Mouse (Mus musculus) forebrain, embryonic 16.5 days (tissue): ENCODE measurements around the gene Sumf2. TPM values are rescaled to one million over a fixed set of nuclear protein-coding genes. Genes with fewer than 3 reads are reported as not detected.

Source experiments
- ATAC-seq: fragments of 200-750 bp; cut with Nextera tagmentation; 2 replicates; pipeline ENCODE4 v1.8.0; 2017; ENCODE audit warnings: mild to moderate bottlenecking, moderate library complexity
- H3K27ac ChIP-seq: fragments of 300-500 bp; sonication (generic); 2 replicates; pipeline ENCODE4 v1.5.1; 2014; ENCODE audit warnings: low read length, control low read depth
- H3K27me3 ChIP-seq: fragments of 300-500 bp; sonication (generic); replicated peaks from 2 replicates; pipeline ENCODE4 v1.6.1; 2014; ENCODE audit warnings: low read length; ENCODE audit not compliant: control insufficient read depth, insufficient read depth
- H3K36me3 ChIP-seq: fragments of 300-500 bp; sonication (generic); 2 replicates; pipeline ENCODE4 v1.6.1; 2014; ENCODE audit not compliant: control insufficient read depth, insufficient read depth
- H3K4me1 ChIP-seq: fragments of 300-500 bp; sonication (generic); replicated peaks from 2 replicates; pipeline ENCODE4 v1.6.1; 2014; ENCODE audit warnings: low read length; ENCODE audit not compliant: control insufficient read depth, insufficient read depth
- H3K4me2 ChIP-seq: fragments of 300-500 bp; sonication (generic); 2 replicates; pipeline ENCODE4 v1.6.1; 2014; ENCODE audit warnings: mild to moderate bottlenecking, low read length, control low read depth
- H3K4me3 ChIP-seq: fragments of 300-500 bp; sonication (generic); replicated peaks from 2 replicates; pipeline ENCODE4 v1.5.1; 2014; ENCODE audit warnings: mild to moderate bottlenecking, low read length, control low read depth
- H3K9ac ChIP-seq: fragments of 300-500 bp; sonication (generic); replicated peaks from 2 replicates; pipeline ENCODE4 v1.6.1; 2014; ENCODE audit warnings: low read depth, low read length, control low read depth
- H3K9me3 ChIP-seq: fragments of 300-500 bp; sonication (generic); 2 replicates; pipeline ENCODE4 v1.6.1; 2016; ENCODE audit warnings: low read length; ENCODE audit not compliant: control insufficient read depth
- WGBS: fragments of 180-500 bp; shearing (Covaris S2); extraction: QIAGEN DNeasy Blood & Tissue Kit; methylation state at CpG from one replicate; pipeline ENCODE4 v1.1.7; 2014; 5-methylcytosine and 5-hydroxymethylcytosine counted together
- polyA plus RNA-seq: library from polyadenylated mRNA; unstranded; fragments of >200 nt; fragmentation: Nextera tagmentation; extraction: Ambion mirVana; gene quantifications from 2 replicates; pipeline ENCODE4 v1.2.1, GENCODE M21; 2015

Gene Sumf2
- polyA plus RNA-seq: 25.8 and 29.5 TPM in 2 replicates

DNA sequence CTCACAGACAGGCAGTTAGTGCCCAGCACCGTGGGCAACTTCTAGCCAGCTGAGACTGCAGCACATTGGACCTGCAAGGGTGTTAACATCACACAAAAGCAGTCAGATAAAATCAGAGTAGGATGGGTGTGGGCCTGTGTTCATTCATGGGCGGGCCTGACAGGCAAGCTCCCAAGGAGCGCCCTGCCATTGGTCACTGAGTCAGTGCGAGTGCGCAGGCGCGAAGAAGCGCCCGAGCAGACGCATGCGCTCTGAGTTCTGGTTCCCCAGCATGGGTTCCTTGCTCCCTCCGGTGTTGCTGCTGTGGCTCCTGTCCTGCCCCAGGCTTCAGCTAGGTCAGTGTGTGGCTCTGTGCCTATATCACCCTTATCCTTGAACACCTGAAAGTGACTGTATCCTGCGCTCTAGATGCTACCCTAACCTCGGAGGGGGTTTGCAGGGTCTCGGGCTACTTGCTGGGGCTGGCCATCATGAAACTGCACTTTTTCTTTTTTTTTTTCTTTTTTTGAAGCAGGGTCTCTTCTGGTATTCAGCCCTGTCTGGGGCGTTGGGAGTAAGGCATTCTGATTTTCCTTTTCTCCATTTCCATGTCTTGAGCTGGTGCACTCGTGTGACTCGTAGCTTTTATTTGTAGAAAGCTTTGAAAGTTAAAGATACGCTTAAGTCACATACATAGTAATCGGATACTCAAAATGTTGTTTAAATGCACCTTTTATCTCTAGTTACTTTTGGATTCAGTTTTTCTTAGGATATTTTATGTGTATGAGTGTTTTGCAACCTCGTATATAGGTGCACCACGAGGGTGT is at the start of gene Sumf2:
Gene Sumf2, plus strand, starts transcription at position 235 of the 806 bp plus-strand sequence.
- peak; percentile 98 for ATAC-seq
- 10% methylated on average over 22 of the region's 22 CpGs for WGBS
- H3K9me3 ChIP-seq: no peaks in the 10 kb centered on the region
- H3K27me3 ChIP-seq: no peaks in the 10 kb centered on the region
- peaks cover 12% of the 10 kb centered on the region for H3K4me1 ChIP-seq
- peak within 1 kb of the TSS; percentile 77 for H3K4me2 ChIP-seq
- peak within 1 kb of the TSS; percentile 78 for H3K4me3 ChIP-seq
- peaks cover 20% of the 10 kb centered on the region for H3K36me3 ChIP-seq
- peak within 1 kb of the TSS; percentile 74 for H3K9ac ChIP-seq
- peak within 1 kb of the TSS; percentile 46 for H3K27ac ChIP-seq

DNA sequence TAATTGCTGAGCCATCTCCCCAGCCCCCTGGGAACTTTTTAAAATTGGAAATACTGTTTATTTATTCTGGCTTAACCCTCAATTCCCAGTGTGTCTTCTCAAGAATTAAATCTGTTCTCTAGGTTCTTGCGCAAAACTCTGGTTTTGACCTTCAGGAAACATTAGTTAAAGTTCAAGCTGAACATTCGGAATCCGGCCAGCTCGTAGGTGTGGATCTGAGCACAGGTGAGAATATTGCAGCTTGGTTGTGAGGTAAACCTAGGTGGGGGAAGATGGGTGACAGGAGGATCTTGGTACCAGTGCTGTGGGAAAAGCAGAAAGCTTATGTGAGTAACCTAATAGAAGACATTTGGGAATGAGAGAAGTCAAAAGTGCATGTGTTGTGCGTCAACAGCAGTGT is 1.9 kb upstream of the Sumf2 start:
- 94% methylated on average over 5 of the region's 5 CpGs for WGBS
- H3K36me3 ChIP-seq: peaks cover 20% of the 10 kb centered on the region

DNA sequence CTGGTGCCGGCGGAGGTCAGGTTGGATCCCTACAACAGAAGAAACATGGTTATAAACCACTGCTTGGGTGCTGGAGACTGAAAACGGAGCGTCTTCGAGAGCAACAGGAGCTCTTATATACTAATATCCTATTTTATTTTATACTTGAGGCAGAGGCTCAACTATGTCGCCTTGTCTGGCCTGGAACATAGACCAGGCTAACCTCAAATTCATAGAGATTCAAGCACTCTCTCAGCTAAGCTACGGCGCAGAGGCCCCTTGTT is 703 bp downstream of the Sumf2 start:
- 59% methylated on average over 8 of the region's 8 CpGs for WGBS
- Histone ChIP-seq H3K36me3 (peaks cover 20% of the 10 kb centered on the region), H3K27ac (no peak overlapping the region)

More for the DNA sequence above, 1.9 kb upstream of the Sumf2 start:
- Histone ChIP-seq H3K27me3 (no peaks in the 10 kb centered on the region), H3K9me3 (no peaks in the 10 kb centered on the region), H3K27ac (no peak overlapping the region), H3K4me3 (no peak overlapping the region), H3K4me1 (peaks cover 12% of the 10 kb centered on the region), H3K9ac (no peak overlapping the region), H3K4me2 (no peak overlapping the region)
- no peak for ATAC-seq

DNA sequence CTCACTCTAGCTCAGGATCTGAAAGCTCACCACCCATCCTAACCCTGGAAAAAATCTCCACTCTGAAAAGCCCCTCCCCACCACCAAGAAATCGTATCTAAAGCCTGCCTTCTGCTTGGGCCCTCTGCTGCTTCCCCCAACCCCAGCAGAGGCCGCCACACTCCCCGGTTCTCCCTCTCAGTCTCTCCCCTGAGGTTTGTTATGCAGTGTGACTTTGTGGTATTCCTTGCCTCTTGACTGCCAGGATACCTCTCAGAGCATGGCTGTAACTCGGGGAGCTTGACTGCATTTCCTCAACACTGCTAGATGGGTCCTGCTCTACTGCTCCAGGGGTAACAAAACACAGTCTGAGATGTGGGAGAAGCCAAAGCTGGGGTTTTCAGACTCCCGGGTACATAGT is 8.4 kb downstream of the Sumf2 start:
- ATAC-seq: no peak
- Histone ChIP-seq H3K27ac (no peak overlapping the region), H3K4me1 (no peaks in the 10 kb centered on the region), H3K36me3 (peaks cover 9% of the 10 kb centered on the region; the same call in 1 of the 2 replicates), H3K9me3 (no peaks in the 10 kb centered on the region), H3K27me3 (no peaks in the 10 kb centered on the region), H3K4me3 (no peak overlapping the region), H3K4me2 (no peak overlapping the region), H3K9ac (no peak overlapping the region)
- 53% methylated on average over 5 of the region's 5 CpGs for WGBS

More for the DNA sequence above, 703 bp downstream of the Sumf2 start:
- peak overlapping the region; percentile 74 for H3K9ac ChIP-seq
- peak overlapping the region; percentile 78 for H3K4me3 ChIP-seq
- H3K4me1 ChIP-seq: peaks cover 12% of the 10 kb centered on the region
- H3K9me3 ChIP-seq: no peaks in the 10 kb centered on the region
- ATAC-seq: no peak
- peak overlapping the region; percentile 77 for H3K4me2 ChIP-seq
- no peaks in the 10 kb centered on the region for H3K27me3 ChIP-seq

DNA sequence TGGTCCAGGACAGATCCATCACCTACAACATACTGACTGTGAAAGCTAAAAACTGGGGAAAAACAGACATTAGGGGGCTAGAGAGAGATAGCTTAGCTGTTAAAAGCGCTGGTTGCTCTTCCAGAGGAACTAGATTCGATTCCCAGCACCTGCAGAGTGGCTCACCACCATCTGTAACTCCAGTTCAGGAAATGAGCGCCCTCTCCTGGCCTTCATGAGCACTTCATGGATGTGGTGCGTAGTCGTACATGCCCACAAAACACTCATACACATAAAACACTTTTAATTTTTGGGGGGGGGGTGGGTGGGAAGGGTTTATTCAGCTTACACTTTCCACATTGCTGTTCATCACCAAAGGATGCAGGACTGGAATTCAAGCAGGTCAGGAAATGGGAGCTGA is 9.6 kb downstream of the Sumf2 start:
- Histone ChIP-seq H3K27ac (no peak overlapping the region), H3K36me3 (peaks cover 9% of the 10 kb centered on the region; the same call in 1 of the 2 replicates), H3K4me1 (no peaks in the 10 kb centered on the region), H3K4me2 (no peak overlapping the region), H3K9ac (no peak overlapping the region), H3K4me3 (no peak overlapping the region), H3K9me3 (no peaks in the 10 kb centered on the region), H3K27me3 (no peaks in the 10 kb centered on the region)
- no peak for ATAC-seq
- 86% methylated on average over 5 of the region's 5 CpGs for WGBS

DNA sequence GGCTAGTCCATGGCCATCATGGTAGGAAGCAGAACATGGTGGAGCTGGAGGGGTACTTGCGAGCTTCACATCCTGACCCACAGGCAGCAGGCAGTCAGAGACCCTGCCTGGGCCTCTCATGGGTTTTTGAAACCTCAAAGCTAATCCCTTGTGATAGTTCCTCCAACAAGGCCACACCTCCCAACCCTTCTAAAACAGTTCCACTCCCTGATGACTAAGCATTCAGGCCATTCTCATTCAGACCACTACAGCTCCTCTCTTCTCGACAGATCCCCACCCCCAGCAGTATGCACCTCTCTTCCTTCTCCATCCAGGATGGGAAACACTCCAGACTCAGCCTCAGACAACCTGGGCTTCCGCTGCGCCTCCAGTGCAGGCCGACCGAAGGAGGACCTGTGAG is 15.5 kb downstream of the Sumf2 start:
- Histone ChIP-seq H3K4me2 (no peak overlapping the region), H3K9ac (no peak overlapping the region), H3K36me3 (peaks cover 6% of the 10 kb centered on the region; the same call in 1 of the 2 replicates), H3K9me3 (0 out of 2 replicates have a peak, but pooled peaks cover 2% of the 10 kb centered on the region), H3K27ac (no peak overlapping the region), H3K27me3 (no peaks in the 10 kb centered on the region), H3K4me3 (no peak overlapping the region), H3K4me1 (no peaks in the 10 kb centered on the region)
- WGBS: 96% methylated on average over 6 of the region's 6 CpGs
- ATAC-seq: no peak

DNA sequence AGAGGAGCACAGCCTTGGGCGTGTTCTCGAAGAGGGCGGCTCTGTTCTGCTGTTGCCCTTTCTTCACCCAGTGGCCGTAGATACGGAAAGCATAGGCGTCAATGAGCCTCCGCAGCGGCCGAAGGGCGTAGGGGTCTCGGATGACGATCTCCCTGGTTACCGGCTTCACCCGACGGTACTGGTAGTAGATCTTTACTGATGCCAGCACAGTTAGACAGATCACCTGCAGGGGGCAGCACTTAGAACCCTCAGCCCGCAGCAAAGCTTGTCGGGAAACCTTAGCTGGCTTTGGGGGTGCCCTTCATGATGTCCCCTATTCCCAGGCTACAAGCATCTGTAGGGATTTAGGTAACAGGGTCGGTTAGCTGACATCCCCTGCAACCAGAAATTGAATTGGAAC is 17.7 kb downstream of the Sumf2 start:
- Histone ChIP-seq H3K4me3 (no peak overlapping the region), H3K36me3 (peaks cover 3% of the 10 kb centered on the region; the same call in 1 of the 2 replicates), H3K9me3 (0 out of 2 replicates have a peak, but pooled peaks cover 2% of the 10 kb centered on the region), H3K4me1 (no peaks in the 10 kb centered on the region), H3K27ac (no peak overlapping the region), H3K27me3 (no peaks in the 10 kb centered on the region), H3K4me2 (no peak overlapping the region), H3K9ac (no peak overlapping the region)
- 18% methylated on average over 18 of the region's 18 CpGs for WGBS
- ATAC-seq: no peak

DNA sequence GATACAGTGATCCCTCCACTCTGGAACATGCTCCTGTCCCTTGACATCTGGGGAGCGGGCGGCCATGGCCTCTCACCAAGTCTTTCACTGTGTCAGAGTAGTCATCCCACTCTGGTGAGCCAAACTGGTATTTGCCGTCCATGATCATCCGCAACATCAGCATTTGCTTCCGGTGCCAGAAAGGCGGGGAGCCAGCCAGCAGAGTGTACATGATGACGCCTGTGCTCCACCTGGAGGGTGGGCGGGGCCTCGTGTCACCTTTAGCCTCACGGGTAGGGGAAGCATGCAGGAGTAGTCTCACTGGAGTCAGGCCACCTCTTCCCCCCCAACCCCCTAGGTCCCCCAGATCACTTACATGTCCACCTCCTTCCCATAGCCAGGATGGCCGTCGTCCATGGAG is 19.1 kb downstream of the Sumf2 start:
- WGBS: 89% methylated on average over 12 of the region's 12 CpGs
- H3K9me3 ChIP-seq: 0 out of 2 replicates have a peak, but pooled peaks cover 2% of the 10 kb centered on the region
- no peak overlapping the region for H3K4me3 ChIP-seq
- H3K27ac ChIP-seq: no peak overlapping the region
- ATAC-seq: no peak
- H3K36me3 ChIP-seq: peaks cover 3% of the 10 kb centered on the region; the same call in 1 of the 2 replicates
- H3K9ac ChIP-seq: no peak overlapping the region
- no peaks in the 10 kb centered on the region for H3K4me1 ChIP-seq
- H3K27me3 ChIP-seq: no peaks in the 10 kb centered on the region
- H3K4me2 ChIP-seq: no peak overlapping the region

DNA sequence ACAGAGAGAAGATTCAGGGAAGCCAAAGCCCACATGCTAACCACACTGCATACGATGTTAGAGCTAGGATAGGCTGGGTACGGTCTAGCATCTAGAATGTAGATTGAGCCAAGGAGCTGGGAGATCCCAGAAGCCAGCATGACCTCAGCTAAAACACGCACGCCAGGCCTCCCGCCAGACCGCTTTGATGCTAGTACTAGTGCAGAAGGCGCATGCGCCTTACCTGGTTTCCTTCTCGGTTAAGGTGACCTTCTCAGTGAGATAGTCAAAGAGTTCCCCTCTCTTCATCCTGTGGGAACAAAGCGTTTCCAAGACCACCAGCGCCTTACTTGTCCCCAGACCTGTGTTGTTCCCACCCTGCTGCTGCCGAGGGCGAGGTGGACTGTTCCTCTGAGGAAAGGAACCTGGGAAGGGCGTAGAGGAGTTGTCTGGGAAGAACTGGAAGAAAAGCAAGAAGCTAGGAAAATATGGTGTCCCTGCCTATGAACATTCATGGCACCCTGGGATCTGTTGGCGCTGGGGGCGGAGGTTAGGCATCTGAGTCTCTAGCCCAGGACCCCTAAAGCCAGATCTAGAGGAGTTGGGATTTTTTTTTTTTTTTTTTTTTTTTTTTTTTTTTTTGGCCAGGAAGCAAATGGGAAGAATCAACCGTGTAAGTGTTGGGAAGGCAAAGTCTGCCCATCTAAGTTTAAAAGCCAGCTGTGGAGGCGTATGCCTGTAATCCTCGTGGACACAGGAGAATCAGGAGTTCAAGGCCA is 22.6 kb downstream of the Sumf2 start:
- 92% methylated on average over 19 of the region's 19 CpGs for WGBS

More for the DNA sequence above, 22.6 kb downstream of the Sumf2 start:
- no peaks in the 10 kb centered on the region for H3K27me3 ChIP-seq
- H3K9ac ChIP-seq: no peak overlapping the region
- no peaks in the 10 kb centered on the region for H3K4me1 ChIP-seq
- no peak overlapping the region for H3K4me2 ChIP-seq
- H3K27ac ChIP-seq: no peak overlapping the region
- H3K36me3 ChIP-seq: no peaks in the 10 kb centered on the region
- no peak for ATAC-seq
- no peak overlapping the region for H3K4me3 ChIP-seq
- no peaks in the 10 kb centered on the region for H3K9me3 ChIP-seq
